Mouse (Mus musculus) spleen, adult 12 weeks (tissue): ENCODE data around the gene Ptpn1.

ENCODE experiments used
- DNase-seq: peaks from one replicate; pipeline ENCODE4 v3.0.0; 2022; ENCODE audit warnings: low spot score

Ptpn1 gene

GRCm38 (mm10) chr2:167921823-167922222, 10.0 kb upstream of the Ptpn1 start:
- no peak for DNase-seq

GRCm38 (mm10) chr2:167924011-167924410, 7.8 kb upstream of the Ptpn1 start:
- no peak for DNase-seq

- DNase-seq: peak; percentile 73
Observed at GRCm38 (mm10) chr2:167924803-167925604, 6.9 kb upstream of the Ptpn1 start.

- DNase-seq: no peak
Observed at GRCm38 (mm10) chr2:167925841-167926800, 5.7 kb upstream of the Ptpn1 start.

- no peak for DNase-seq
Observed at GRCm38 (mm10) chr2:167928002-167928526, 3.8 kb upstream of the Ptpn1 start.

- no peak for DNase-seq
Observed at GRCm38 (mm10) chr2:167928972-167929371, 2.9 kb upstream of the Ptpn1 start.

GRCm38 (mm10) chr2:167930975-167931374, 882 bp upstream of the Ptpn1 start:
- DNase-seq: no peak

GRCm38 (mm10) chr2:167932727-167933231, 922 bp downstream of the Ptpn1 start:
- DNase-seq: no peak

- DNase-seq: no peak
Observed at GRCm38 (mm10) chr2:167933397-167933796, 1.5 kb downstream of the Ptpn1 start.

GRCm38 (mm10) chr2:167935956-167936355, 4.1 kb downstream of the Ptpn1 start:
- no peak for DNase-seq

GRCm38 (mm10) chr2:167938786-167939185, 6.9 kb downstream of the Ptpn1 start:
- no peak for DNase-seq

GRCm38 (mm10) chr2:167939204-167939603, 7.3 kb downstream of the Ptpn1 start:
- no peak for DNase-seq

GRCm38 (mm10) chr2:167939632-167940399, 8.0 kb downstream of the Ptpn1 start:
- DNase-seq: no peak

GRCm38 (mm10) chr2:167940636-167941035, 8.8 kb downstream of the Ptpn1 start:
- DNase-seq: no peak

- DNase-seq: no peak
Observed at GRCm38 (mm10) chr2:167941320-167941719, 9.5 kb downstream of the Ptpn1 start.

GRCm38 (mm10) chr2:167941745-167942176, 9.9 kb downstream of the Ptpn1 start:
- DNase-seq: no peak

GRCm38 (mm10) chr2:167942199-167942925, 10.5 kb downstream of the Ptpn1 start:
- DNase-seq: no peak

GRCm38 (mm10) chr2:167942926-167943633, 11.2 kb downstream of the Ptpn1 start:
- DNase-seq: peak; percentile 22

GRCm38 (mm10) chr2:167944193-167944592, 12.3 kb downstream of the Ptpn1 start:
- DNase-seq: no peak

GRCm38 (mm10) chr2:167945451-167945850, 13.6 kb downstream of the Ptpn1 start:
- DNase-seq: no peak
